Mouse (Mus musculus) cortical plate, adult 2 months (tissue): Measurements from ENCODE around the gene Gm20878. TPM values are rescaled to one million over a fixed set of nuclear protein-coding genes. Genes with fewer than 3 reads are reported as not detected.
"Not testable (repeated sequence)": the region's sequence is repeated elsewhere in the genome, so short reads cannot be mapped to it uniquely, and the experiment has no call there.

ENCODE experiments used
- H3K27ac ChIP-seq: fragments of 200-500 bp; 2 replicates; pipeline ENCODE4 v1.5.1; 2012; ENCODE audit warnings: low read length, control low read depth, inconsistent platforms; ENCODE audit not compliant: insufficient read depth
- H3K4me1 ChIP-seq: fragments of 200-500 bp; 2 replicates; pipeline ENCODE4 v1.6.1; 2011; ENCODE audit warnings: low read length; ENCODE audit not compliant: control insufficient read depth, insufficient read depth
- H3K4me3 ChIP-seq: fragments of 200-500 bp; 2 replicates; pipeline ENCODE4 v1.5.1; 2011; ENCODE audit warnings: mild to moderate bottlenecking, low read length, control low read depth; ENCODE audit not compliant: insufficient read depth
- polyA plus RNA-seq: library from polyadenylated mRNA; depleted of rRNA; stranded (reverse); fragments of >200 nt; gene quantifications from 2 replicates; pipeline ENCODE4 v1.2.3, GENCODE M21; 2012; rRNA removed

Gene Gm20878
- 59.6 and 75.3 TPM in 2 replicates for polyA plus RNA-seq

GRCm38 (mm10) chr4:41941272-41941671, at the start of gene Gm20878:
Gene Gm20878 (plus strand): TSS chr4:41941572.
- H3K4me1 ChIP-seq, H3K27ac ChIP-seq, H3K4me3 ChIP-seq: not testable (repeated sequence)

DNA sequence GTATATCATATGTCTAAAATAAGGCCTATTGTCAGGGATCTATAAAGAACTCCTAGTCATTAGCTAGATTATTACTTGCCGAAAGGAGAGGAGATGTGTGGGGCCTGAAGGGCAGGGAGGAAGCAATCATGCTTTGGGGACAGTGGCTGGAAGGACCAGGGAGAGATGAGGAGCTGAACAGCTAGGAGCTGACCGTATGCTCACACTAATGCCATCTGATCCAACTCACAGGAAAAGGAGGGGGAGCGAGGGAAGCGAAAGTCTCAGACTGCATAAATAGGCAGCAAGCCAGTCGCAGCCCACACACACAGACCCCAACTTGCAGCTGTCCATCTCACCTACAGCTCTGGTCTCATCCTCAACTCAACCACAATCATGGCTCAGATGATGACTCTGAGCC, 38.1 kb upstream of the Gm20878 start, which contains the start of gene Gm21541:
Gene Gm21541, plus strand, starts transcription at position 301 of the 400 bp plus-strand sequence.
- H3K4me1 ChIP-seq, H3K4me3 ChIP-seq, H3K27ac ChIP-seq: not testable (repeated sequence)

DNA sequence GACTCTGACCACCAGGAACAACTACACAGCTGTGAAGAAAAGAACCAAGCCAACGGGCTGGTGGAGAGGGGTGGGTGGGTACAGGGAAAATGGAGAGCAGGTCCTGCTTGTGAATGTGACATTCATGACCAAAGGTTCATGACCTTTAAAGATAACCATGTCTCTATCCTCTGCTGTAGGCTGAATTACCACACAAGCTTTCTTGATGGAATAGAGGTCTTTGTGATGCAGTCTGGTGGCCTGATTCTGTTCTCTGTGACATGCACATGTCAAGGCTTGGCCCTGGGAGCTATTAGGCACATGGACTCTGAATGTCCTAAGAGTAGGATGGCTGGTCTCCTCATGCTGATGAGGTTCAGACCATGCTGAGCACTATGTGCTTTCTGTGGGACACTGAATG, 24.4 kb downstream of the Gm20878 start, which contains the start of gene Fam205a4:
Gene Fam205a4, plus strand, starts transcription at position 301 of the 400 bp plus-strand sequence.
- H3K27ac ChIP-seq, H3K4me1 ChIP-seq, H3K4me3 ChIP-seq: not testable (repeated sequence)

Other genes with a start within 250 kb of the Gm20878 start
- 59.8 and 67.8 TPM in 2 replicates for gene Cntfr, start 244.5 kb upstream of the Gm20878 start, polyA plus RNA-seq
- 50.6 and 51.6 TPM in 2 replicates for gene Il11ra1, start 241.6 kb upstream of the Gm20878 start, polyA plus RNA-seq
- 31.6 and 37.4 TPM in 2 replicates for gene Rpp25l, start 228.0 kb upstream of the Gm20878 start, polyA plus RNA-seq
- 205 TPM in 2 replicates for gene Dctn3, start 218.4 kb upstream of the Gm20878 start, polyA plus RNA-seq
- 0.34 and 0.46 TPM in 2 replicates for gene Arid3c, start 210.4 kb upstream of the Gm20878 start, polyA plus RNA-seq
- 269 and 276 TPM in 2 replicates for gene Galt, start 186.3 kb upstream of the Gm20878 start, polyA plus RNA-seq
- 80.7 and 83.9 TPM in 2 replicates for gene Sigmar1, start 185.4 kb upstream of the Gm20878 start, polyA plus RNA-seq
- gene Ccl27a, start 167.3 kb upstream of the Gm20878 start, polyA plus RNA-seq: 697 and 730 TPM in 2 replicates
- gene Gm21541, start 38.0 kb upstream of the Gm20878 start, polyA plus RNA-seq: not detected in 2 replicates
- gene Fam205a4, start 24.5 kb downstream of the Gm20878 start, polyA plus RNA-seq: 3.9 and 4.6 TPM in 2 replicates
- 4.6 TPM in 2 replicates for gene Gm21093, start 93.2 kb downstream of the Gm20878 start, polyA plus RNA-seq
- gene Gm3893, start 149.6 kb downstream of the Gm20878 start, polyA plus RNA-seq: not detected in 2 replicates
- 0.19 and 0.40 TPM in 2 replicates for gene Gm13304, start 173.2 kb downstream of the Gm20878 start, polyA plus RNA-seq
- 25.1 and 26.7 TPM in 2 replicates for gene Gm13306, start 211.9 kb downstream of the Gm20878 start, polyA plus RNA-seq
- 1.6 and 2.1 TPM in 2 replicates for gene Gm13305, start 227.0 kb downstream of the Gm20878 start, polyA plus RNA-seq